Mouse (Mus musculus) frontal cortex, adult (tissue): ENCODE measurements around the gene Acsf2.

Source experiments
- ATAC-seq: cut with Nextera tagmentation; 2 replicates; pipeline ENCODE4 v1.9.2; 2017; ENCODE audit warnings: mild to moderate bottlenecking, moderate library complexity, mixed read lengths; ENCODE audit not compliant: low TSS enrichment

Gene Acsf2

DNA sequence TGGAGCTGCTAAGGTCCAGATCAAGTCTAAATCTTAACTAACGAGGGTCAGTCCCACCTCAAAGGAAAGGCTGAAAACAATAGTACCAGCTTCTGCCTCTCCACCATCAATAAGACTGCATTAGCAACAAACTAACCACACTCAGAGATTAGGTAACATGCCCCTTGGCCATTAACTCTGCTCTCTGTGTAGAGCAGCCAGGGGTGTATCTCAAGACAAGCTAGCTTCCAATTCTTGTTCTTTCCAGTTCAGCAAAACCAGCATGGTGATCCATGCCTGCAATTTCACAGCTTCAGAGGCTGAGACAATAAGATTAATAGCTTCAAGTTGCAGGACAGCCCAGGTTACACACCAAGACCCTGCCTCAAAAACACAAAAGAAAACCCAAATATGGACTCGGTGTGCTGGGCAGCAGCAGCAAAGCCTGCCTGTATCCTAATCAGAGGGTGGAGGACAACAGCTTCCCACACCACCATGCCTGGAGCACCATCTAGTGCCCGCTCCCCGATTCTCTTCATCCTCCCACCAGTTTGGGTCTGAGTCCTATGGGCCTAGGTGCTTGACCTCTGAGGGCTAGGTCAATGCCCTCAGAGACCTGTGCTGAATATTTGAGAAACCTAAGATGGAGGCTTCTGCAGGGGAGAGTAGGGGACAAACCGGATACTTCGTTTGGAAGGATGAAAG lies 3.1 kb downstream of the Acsf2 start:
- ATAC-seq = no peak

DNA sequence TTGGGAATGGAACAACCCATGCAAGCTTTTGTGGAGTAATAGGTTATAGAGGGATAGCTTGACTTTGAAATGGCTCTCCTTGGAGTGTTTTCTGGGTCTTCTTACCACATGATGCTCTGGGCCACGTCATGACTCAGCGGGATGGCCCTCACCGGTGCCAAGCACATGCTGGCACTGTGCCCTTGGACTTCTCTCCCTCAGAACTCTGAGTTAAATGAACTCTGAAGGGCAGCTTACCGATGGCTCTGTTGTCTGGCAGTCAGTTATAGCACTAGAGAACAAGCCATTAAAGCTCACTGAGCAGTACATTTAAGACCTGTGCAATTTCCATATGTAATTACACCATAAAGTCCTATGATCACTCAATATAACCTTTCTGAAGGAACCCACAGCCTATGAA lies 4.4 kb downstream of the Acsf2 start:
- no peak for ATAC-seq

DNA sequence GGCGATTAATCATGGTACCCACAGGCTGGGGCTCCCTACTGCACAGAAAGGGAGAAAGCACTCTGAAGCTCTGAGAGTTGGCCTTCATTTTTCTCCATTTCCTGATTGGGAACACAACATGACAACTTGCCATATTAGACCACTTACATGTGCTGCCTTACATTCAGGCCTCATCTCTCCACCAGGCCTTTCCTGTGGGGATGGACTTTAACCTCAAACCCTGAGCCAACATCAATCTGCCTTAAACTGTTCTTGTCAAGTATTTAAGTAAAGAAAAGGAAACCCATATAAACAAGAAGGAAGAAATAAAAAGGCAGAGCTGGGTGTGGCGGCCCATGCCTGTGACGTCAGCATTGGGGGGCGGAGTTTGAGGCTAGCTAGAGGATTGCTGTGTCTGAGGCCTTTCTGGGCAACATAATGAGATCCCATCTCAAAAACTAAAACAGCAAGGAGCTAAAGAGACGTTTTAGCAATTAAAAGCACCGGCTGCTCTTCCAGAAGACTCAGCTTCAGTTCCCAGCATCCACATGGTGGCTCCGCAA lies 5.3 kb downstream of the Acsf2 start:
- no peak for ATAC-seq

DNA sequence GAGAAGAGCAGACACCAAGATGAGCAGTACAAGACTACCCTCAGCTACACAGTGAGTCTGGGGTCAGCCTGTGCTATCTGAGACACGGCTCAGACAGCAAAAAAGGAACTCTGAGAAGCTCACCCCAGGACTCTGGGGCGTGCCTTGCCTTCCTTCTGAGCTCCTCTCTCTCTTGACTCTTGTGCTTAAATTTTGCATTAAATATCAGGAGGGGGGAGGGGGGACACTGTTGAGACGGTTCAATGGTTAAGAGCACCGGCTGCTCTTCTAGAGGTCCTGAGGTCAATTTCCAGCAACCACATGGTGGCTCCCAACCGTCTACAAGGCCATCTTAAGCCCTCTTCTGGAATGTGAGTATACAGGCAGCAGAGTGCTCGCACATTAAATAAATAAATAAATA lies 14.2 kb downstream of the Acsf2 start:
- no peak for ATAC-seq

DNA sequence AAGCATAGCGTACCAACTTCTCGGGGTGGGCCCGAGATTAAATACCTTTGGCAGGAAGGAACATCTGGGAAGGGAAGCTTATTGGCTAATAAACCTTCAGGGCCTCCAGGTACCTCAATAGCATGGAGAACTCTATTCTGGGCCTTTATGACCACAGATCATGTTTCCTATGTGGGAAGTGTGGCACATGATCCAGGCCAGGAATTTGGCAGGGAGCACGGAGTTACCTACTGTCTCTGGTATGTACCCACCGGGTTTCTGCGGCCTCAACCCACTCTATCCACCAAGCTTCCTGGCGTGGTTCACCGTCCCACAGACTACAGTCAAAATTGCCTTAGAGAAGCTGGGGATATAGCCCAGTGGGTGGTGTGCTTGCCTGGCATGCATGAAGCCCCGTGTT lies 16.6 kb downstream of the Acsf2 start:
- ATAC-seq = no peak

DNA sequence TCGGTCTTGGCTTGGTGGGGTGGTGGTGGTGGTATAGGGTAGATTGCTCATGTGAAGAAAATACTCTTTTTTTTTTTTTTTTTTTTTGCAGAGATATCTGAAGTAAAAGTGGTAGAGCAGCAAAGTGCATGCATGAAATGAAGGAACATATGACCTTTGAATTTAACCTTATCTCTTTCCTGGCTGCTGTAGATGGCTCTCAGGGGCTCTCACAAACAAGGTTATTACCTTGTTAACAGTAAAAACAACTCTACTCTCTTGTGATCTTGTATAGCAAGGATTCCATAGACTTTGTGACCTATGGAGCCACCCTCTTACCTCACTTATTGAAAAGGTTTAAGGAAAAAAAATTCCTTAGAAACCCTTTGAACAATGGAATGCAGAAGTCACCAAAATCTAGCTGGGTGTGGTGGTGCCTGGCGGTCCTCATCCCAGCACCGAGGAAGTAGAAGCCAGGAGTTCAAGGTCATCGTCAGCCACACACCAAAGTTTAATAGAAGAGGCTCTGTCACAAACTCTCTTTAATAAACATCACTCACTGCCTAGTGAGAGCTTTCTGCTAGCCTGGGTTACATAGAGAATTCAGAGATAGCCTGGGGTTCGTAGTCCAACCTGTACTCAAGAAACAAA lies 21.4 kb downstream of the Acsf2 start:
- no peak for ATAC-seq

DNA sequence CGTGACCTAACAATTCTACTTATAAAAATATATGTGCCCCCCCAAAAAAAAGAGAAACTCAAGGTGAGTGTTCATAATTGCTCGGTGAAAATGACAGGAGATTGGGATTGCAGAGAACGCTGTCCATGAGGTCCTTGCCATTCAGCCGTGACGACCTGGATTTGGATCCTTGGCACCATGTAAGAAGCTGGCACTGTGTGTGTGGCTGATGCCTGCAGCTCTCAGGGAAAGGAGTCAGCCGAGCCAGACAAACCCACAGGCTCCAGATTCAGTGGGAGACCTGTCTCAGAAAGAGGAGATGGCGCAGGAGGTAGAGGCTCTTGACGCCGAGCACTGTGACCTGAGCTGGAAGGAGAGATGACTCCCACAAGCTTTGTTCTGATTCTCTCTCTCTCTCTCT lies 25.3 kb downstream of the Acsf2 start:
- ATAC-seq = peak; percentile 44; the same call in 1 of the 2 replicates

DNA sequence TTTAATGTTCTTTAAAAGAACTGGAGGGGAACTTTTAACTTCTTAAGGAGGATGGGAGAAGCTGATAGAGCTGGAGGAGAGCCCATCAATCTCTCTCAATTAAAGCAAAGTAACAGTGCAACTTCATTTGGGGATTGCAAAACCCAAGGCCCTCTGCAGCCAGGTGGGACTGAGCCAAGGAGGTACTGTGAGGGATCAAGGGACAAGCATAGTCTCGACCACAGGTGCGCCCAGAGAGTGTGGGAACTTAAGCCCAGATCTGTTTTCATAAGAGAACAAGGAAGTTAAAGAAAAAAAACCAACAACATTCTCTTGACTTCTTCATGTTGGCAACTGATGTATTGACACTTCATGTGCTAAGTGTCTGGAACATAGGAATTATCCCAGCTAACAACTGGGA lies 26.6 kb downstream of the Acsf2 start:
- no peak for ATAC-seq

DNA sequence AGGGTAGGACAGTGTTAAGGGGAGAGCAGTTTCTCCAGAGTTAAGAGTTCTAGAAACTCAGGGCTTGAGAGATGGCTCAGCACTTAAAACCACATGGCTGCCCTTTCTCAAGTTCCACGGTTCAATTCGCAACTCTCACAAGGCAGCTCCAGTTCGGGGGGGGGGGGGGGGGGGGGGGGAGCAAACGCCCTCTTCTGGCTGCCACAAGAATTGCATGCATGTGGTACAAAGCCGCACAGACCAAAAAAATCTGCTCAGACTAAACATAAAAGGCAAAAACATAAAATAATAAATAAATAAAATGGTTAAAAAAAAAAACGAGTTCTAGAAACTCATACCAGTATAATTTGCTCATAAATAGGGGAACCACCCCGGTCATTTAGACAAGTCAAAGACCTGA lies 27.1 kb downstream of the Acsf2 start:
- no peak for ATAC-seq

DNA sequence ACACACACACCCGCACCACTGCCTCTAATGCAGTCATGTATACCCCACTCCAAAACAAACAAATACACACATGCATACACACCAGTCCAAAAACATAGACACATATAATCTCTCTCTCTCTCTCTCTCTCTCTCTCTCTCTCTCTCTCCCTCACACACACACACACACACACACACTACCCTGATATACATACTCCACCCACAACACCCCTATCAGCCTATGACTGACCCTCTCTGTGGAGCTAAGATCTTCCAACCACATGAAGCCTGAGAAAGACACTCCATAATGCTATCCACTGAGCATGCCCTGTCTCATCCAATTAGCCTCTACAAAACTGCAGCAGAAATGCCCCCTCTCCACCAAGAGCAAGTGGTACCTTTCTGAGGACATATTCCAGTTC lies 29.8 kb downstream of the Acsf2 start:
- no peak for ATAC-seq

DNA sequence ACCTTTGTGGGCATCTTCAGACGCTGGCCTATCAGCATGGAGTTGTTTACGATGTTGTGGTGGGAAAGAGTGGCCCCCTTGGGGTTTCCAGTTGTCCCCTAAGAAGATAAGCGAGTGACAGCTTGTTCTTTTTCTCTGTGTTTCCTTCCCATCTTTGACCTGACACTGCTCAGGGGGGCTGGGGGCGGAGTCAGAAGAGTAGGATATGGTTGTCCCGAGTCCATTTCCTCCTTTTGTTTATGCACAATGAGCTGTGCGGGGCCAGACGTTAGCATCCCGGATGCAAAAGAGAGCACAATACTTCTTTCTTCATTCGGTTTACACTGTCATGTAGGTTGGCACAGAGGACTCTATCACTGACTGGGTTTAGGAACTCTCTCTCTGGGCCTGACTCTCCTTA lies 31.1 kb downstream of the Acsf2 start:
- no peak for ATAC-seq

DNA sequence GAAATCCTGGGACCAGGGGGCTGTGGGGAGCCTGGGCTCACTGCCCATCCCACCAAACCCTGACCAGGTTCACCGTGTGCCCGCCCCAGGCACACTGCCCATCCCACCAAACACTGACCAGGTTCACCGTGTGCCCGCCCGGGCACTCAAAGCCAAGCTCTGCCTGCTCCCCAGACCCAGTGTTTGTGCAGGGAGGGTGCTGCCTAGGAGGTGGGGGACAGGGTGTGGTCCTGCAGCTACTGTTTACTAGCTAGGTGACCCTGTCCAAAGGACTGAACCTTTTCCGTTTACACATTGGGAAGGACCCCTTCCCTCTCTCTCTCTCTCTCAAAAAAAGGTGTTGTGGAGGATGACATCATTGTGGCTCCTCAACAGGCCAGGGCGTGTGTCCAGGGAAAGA lies 34.3 kb downstream of the Acsf2 start:
- ATAC-seq = no peak

DNA sequence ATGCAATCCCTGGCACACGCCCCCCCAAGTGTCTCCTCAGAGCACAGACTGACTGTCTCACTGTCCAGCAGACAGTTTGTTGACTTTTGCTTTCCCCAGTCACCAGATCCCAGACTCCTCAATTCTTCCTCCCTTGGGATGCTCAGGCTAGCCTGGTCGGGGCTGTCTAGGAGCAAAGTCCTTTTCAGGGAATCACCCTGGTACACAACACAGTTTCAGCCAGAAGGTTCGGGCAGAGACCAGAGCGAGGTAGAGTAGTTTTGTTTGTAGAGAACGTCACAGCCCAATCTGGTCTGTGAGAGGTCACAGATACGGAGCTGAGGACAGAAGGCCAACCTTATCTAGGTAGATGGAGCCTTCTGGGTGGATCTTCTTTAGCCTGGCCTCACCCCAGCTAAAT lies 35.1 kb downstream of the Acsf2 start:
- no peak for ATAC-seq

DNA sequence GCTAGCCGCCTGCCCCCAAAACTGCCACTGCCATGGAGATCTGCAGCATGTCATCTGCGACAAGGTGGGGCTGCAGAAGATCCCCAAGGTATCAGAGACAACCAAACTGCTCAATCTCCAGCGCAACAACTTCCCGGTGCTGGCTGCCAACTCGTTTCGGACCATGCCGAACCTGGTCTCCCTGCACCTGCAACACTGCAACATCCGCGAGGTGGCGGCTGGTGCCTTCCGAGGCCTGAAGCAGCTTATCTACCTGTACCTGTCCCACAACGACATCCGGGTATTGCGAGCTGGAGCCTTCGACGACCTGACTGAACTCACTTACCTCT lies 36.6 kb downstream of the Acsf2 start:
- no peak for ATAC-seq

DNA sequence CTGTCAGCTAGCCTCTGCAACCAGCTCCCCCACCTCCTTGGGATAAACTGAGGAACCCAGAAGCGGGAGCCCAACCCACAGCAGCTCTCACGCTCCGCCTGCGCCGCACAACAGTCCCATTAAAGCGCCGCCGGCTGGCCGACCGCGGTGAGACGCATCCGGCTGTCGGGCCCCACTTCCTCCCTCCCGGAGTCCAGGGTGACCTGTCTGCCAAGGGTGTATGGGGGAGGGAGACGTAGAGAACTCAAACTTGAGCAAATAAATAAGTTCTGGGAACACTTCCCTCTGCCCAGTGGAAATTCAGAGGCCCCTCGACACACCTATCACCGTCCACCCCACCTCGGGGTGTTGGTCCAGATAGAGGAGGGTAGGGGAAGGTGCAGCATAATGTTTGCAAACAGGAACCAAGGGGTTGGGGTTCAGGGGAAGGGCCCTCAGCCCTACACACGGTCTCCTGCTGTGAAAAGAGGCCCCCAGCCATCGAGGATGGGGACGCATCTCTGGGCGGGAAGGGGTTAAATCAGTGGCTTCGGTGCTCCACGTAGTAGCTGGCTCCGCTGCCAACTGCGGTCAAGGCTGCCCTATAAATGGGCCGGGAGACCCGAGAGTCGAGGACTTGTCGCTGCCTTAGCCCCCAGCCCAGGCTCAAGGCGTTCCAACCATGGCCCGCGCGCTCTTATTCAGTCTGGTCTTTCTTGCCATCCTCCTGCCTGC lies 37.1 kb downstream of the Acsf2 start, which contains the start of gene Chad:
Gene Chad (plus strand): TSS at position 611 of the 714 bp plus-strand sequence.
- ATAC-seq = no peak

DNA sequence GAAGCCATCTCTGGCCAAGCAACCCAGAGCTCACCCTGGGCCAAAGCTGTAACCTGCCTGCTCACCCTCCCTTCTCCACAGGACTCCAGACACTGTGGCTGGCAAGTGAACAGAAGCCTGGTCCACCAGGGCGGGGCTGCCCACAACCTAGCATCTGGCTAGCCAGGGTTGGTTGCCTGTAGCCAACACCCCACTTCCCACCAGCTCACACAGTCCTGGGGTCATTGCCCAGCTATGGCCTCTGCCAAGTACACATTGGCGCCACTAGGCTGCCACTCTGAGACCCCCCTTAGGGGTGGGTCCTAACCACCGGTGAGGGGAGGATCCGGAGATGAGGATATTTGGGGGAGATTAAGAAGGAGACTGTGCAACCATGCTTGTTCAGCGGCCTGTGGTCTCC lies 37.9 kb downstream of the Acsf2 start:
- ATAC-seq = no peak

DNA sequence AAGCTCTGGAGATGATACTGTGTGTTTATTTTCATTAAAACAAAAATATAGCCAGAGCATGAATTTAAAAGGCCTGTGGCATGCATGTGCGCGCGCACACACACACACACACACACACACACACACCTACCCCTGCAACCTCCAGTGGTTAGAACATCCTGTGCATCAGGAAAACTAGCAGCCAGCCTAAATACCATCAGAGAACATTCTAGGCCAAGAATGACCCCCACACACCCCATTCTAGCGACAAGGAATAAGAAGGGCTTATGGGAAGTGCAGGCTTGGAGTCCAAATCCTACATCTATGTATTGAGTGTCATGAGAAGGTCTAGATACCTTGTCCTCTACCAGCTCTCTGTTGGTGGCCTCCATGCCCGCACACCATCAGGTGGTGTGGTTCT lies 38.3 kb downstream of the Acsf2 start:
- ATAC-seq = no peak

DNA sequence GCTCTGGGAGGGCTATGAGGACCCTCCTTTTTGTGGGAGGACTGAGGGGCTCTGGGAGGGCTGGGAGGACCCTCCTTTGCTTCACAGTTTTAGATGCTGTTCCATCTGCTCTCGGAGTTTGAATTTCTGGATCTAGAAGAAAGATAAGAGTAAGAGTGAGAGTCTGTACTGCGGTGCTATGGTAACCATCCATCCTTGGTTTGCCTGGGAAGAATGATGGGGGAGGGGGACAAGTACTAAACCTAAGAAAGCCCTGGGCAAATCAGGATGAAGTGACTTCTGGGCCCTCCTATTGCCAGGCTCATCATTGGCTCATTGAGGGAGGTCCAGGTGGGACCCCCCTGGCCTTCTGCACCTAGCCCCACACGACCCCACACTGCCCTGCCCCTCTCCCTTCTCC lies 43.4 kb downstream of the Acsf2 start:
- 0 out of 2 replicates have a peak, but pooled peaks have one; percentile 52 for ATAC-seq

DNA sequence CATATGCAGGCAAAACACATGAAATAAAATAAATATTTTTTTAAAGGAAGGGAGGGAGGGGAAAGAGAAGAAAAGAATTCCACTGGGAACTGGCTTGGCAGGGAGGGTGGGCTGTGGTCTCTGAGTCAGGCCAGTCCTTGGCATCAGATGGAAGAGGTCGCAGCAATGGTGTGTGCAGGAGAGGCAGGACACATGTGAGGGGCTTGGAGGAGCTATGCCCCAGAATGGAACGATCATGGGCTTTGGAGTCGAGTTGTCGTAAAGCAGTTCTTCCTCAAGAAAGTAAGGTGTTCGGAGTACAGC lies 51.3 kb downstream of the Acsf2 start:
- ATAC-seq = no peak

DNA sequence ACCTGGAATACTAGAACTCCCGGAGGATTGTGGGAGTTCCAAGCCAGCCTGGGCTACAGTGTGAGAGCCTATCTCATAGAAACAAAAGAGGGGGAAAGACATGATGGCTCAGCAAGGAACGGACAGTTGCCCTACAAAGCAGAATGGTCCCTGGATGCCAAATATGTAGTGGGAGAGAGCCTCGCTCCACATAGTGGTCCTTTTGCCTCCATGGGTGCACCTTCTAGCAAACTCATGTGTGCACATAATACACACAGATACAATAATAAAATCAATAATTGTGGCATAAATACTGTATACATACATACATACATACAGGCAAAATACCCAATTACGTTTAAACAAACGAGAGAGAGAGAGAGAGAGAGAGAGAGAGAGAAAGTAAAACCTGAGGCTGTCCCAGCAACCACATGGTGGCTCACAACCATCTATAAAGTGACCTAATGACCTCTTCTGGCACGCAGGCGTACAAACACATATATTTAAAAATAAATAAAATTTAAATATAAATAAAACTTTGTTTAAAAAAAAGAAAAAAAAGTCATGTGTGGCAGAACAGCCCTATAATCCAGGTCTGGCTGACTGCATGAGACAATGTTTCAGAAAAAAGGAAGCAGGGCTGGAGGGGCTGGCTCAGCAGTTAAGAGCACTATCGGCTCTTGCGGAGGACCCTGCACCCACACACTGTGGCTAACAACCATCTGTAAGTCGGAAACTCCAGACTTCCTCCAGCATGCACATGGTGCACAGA lies 51.8 kb downstream of the Acsf2 start:
- no peak for ATAC-seq

DNA sequence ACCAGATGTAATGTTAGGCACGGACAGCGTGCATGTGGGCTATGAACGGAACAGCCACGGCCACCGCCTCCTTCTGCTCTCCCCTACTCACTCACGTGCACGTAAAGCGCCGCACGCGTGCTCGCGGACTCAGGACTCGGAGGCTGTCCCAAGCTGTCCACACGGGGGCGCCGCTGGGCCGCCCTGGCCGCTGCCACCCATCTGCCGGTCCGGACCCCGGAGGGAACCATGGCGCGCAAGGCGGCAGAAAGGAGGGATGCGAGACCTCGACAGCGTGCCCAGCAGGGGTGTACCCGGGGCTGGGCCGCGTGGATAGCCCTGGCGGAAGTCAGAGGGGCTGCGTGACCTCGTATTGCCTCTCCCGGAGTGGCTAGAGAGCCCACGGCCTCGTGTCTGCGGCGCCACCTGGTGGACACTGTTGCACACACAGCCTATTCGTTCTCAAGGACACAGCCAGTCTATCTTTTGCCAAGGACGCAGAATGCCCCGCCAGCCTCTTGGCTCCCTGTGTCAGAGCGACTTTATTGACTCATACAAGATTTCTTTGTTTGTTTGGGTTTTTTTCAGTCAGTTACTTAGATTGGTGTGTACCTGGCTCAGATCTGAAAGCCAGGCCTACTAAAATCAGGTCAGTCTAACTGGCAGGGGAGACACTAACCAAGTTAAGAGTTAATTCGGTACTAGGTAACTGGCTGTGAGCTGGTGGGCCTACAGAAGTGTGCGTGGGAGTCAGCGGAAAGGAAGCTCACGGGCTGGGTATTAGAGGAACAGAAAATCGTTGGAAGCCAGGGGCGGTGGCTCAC lies 52.6 kb downstream of the Acsf2 start, which contains the start of gene Rsad1:
Gene Rsad1 (minus strand): TSS at position 368 of the 803 bp plus-strand sequence.
- ATAC-seq = peak; percentile 74
